Mouse (Mus musculus): Measurements from ENCODE around the gene Clip4. TPM values are rescaled to one million over a fixed set of nuclear protein-coding genes. Genes with fewer than 3 reads are reported as not detected.

Clip4 gene
- total and polyA plus RNA-seq, 3 experiments = 121 to 268 (median 220) TPM

- intact Hi-C loops (cut with DNase I) = loop anchor here (5.0 kb wide), 1 partner anchor 912 kb away; no protein-coding TSS in a partner anchor
- Histone ChIP-seq H3K4me3 (no peak overlapping the region), H3K9ac (ENCODE audit: low read depth, low read length) (no peak overlapping the region), H3K27me3 (ENCODE audit: control insufficient read depth, insufficient read depth, low read length) (peaks cover 2% of the 10 kb centered on the region; the same call in 1 of the 2 replicates), H3K36me3 (ENCODE audit: control insufficient read depth, insufficient read depth, low read length) (no peaks in the 10 kb centered on the region), H3K27ac (no peak overlapping the region), H3K4me1 (ENCODE audit: control insufficient read depth, insufficient read depth, low read length) (no peaks in the 10 kb centered on the region), H3K79me2 (replicated peaks; ENCODE audit: control insufficient read depth, insufficient read depth, low read length) (no peaks in the 10 kb centered on the region)
- DNase-seq = no peak
- TF ChIP-seq EP300 (IDR thresholded peaks at IDR 0.05; ENCODE audit: insufficient read depth, low read depth, low read length) = no peak
- no peak for TF ChIP-seq CTCF (IDR thresholded peaks at IDR 0.05)
- no peak for TF ChIP-seq POLR2A (IDR thresholded peaks at IDR 0.05; ENCODE audit: insufficient read depth, low read depth, low read length)
- WGBS = 82% methylated on average over 8 of the region's 8 CpGs
Measured at GRCm38 (mm10) chr17:71870232-71870621, 102.0 kb downstream of the Clip4 start.

DNA sequence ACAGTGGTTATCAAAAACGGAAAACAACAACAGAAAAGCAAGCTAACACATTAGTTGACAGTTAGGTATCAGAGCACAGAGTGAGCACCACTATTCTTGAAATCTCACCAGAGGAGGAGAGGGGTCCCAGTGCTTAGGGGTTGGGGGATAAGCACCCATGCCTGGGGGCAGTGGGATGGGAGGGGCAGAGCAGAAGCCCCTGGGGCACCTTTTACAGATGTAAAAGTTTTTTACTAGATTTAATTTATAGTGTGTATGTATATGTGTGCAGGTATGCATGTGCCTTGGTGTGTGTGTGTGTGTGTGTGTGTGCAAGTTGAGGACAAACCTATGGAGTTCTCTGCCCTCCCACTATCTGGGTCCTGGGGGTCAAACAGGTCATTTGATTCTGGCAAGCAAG lies 102.4 kb downstream of the Clip4 start:
- intact Hi-C loops (cut with DNase I) = loop anchor here (5.0 kb wide), 1 partner anchor 912 kb away; no protein-coding TSS in a partner anchor
- Histone ChIP-seq H3K27me3 (ENCODE audit: control insufficient read depth, insufficient read depth, low read length) (peaks cover 2% of the 10 kb centered on the region; the same call in 1 of the 2 replicates), H3K9ac (ENCODE audit: low read depth, low read length) (no peak overlapping the region), H3K36me3 (ENCODE audit: control insufficient read depth, insufficient read depth, low read length) (no peaks in the 10 kb centered on the region), H3K27ac (no peak overlapping the region), H3K4me3 (no peak overlapping the region), H3K79me2 (replicated peaks; ENCODE audit: control insufficient read depth, insufficient read depth, low read length) (no peaks in the 10 kb centered on the region), H3K4me1 (ENCODE audit: control insufficient read depth, insufficient read depth, low read length) (no peaks in the 10 kb centered on the region)
- WGBS = 75% methylated on average over 1 of the region's 1 CpGs
- no peak for TF ChIP-seq CTCF (IDR thresholded peaks at IDR 0.05)
- no peak for TF ChIP-seq EP300 (IDR thresholded peaks at IDR 0.05; ENCODE audit: insufficient read depth, low read depth, low read length)
- no peak for TF ChIP-seq POLR2A (IDR thresholded peaks at IDR 0.05; ENCODE audit: insufficient read depth, low read depth, low read length)
- DNase-seq = no peak

DNA sequence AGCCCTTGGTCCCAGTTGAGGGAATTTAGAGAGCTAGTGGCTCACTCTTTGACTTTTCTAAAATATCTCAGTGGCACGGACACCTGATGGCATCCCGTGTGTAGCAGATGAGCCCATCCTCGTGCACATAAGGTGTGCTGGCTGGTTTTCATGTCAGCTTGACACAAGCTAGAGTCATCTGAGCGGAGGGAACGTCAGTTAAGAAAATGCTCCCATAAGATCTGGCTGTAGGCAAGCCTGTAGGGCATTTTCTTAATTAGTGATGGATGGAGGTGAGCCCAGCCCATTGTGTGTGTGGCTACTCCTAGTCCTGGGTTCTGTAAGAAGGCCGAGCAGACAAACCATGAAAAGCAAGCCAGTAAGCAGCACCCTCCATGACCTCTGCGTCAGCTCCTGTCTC lies 103.7 kb downstream of the Clip4 start:
- H3K36me3 ChIP-seq (ENCODE audit: control insufficient read depth, insufficient read depth, low read length) = no peaks in the 10 kb centered on the region
- H3K4me3 ChIP-seq = no peak overlapping the region
- DNase-seq = no peak
- no peak for TF ChIP-seq POLR2A (IDR thresholded peaks at IDR 0.05; ENCODE audit: insufficient read depth, low read depth, low read length)
- no peak for TF ChIP-seq EP300 (IDR thresholded peaks at IDR 0.05; ENCODE audit: insufficient read depth, low read depth, low read length)
- TF ChIP-seq CTCF (IDR thresholded peaks at IDR 0.05) = no peak
- H3K27me3 ChIP-seq (ENCODE audit: control insufficient read depth, insufficient read depth, low read length) = peaks cover 2% of the 10 kb centered on the region; the same call in 1 of the 2 replicates
- no peaks in the 10 kb centered on the region for H3K79me2 ChIP-seq (replicated peaks; ENCODE audit: control insufficient read depth, insufficient read depth, low read length)
- 74% methylated on average over 7 of the region's 7 CpGs for WGBS
- no peaks in the 10 kb centered on the region for H3K4me1 ChIP-seq (ENCODE audit: control insufficient read depth, insufficient read depth, low read length)
- intact Hi-C loops (cut with DNase I) = loop anchor here (5.0 kb wide), 1 partner anchor 910 kb away; no protein-coding TSS in a partner anchor
- no peak overlapping the region for H3K27ac ChIP-seq
- no peak overlapping the region for H3K9ac ChIP-seq (ENCODE audit: low read depth, low read length)

DNA sequence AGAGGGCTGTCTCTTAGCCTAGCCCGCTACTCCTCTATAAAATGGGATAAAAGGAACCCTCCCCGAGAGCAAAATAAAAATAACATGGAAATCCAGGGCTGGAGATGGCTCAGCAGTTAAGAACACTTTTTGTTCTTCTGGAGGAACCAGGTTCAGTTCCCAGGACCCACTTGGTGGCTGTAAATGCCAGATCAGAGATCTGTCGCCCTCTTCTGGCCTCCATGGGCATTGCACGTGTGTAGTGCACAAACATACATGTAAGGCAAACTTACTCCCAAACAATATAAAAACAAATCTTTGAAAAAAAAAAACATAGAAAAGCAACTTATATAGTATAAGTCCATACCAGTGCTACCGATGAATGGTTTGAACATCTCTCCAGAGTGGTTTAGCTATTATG lies 104.7 kb downstream of the Clip4 start:
- no peak for DNase-seq
- Histone ChIP-seq H3K27ac (no peak overlapping the region), H3K27me3 (ENCODE audit: control insufficient read depth, insufficient read depth, low read length) (peaks cover 2% of the 10 kb centered on the region; the same call in 1 of the 2 replicates), H3K4me3 (no peak overlapping the region), H3K36me3 (ENCODE audit: control insufficient read depth, insufficient read depth, low read length) (no peaks in the 10 kb centered on the region), H3K9ac (ENCODE audit: low read depth, low read length) (no peak overlapping the region), H3K4me1 (ENCODE audit: control insufficient read depth, insufficient read depth, low read length) (no peaks in the 10 kb centered on the region), H3K79me2 (replicated peaks; ENCODE audit: control insufficient read depth, insufficient read depth, low read length) (no peaks in the 10 kb centered on the region)
- TF ChIP-seq POLR2A (IDR thresholded peaks at IDR 0.05; ENCODE audit: insufficient read depth, low read depth, low read length) (no peak), EP300 (IDR thresholded peaks at IDR 0.05; ENCODE audit: insufficient read depth, low read depth, low read length) (no peak), CTCF (IDR thresholded peaks at IDR 0.05) (peak; percentile 73)
- 65% methylated on average over 5 of the region's 5 CpGs for WGBS
- intact Hi-C loops (cut with DNase I) = loop anchor here (5.0 kb wide), 1 partner anchor 909 kb away; no protein-coding TSS in a partner anchor

DNA sequence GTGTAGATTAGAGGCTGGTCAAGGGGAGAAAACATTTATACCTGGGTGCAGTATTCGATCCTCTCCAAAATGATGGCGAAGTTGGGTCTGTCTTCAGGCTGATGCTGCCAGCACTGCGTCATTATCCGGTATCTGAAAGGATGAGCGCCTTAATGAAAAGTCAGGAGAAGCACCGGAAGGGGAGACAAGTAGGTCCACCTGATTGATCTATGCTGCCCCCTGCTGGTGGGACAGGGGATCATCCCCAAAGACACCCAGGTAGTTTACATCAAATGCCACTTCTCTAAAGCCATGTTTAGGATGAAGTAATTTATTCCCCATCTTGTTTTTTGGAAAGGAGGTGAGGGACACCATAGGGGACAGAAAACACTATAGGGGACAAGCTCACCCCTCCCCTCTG lies 105.8 kb downstream of the Clip4 start:
- no peak overlapping the region for H3K27ac ChIP-seq
- no peak overlapping the region for H3K9ac ChIP-seq (ENCODE audit: low read depth, low read length)
- no peaks in the 10 kb centered on the region for H3K36me3 ChIP-seq (ENCODE audit: control insufficient read depth, insufficient read depth, low read length)
- intact Hi-C loops (cut with DNase I) = loop anchor here (1.0 to 5.0 kb wide), 3 partner anchors 212 to 908 kb away; no protein-coding TSS in a partner anchor
- H3K79me2 ChIP-seq (replicated peaks; ENCODE audit: control insufficient read depth, insufficient read depth, low read length) = no peaks in the 10 kb centered on the region
- peak; percentile 36 to 61 for DNase-seq
- peaks cover 2% of the 10 kb centered on the region; the same call in 1 of the 2 replicates for H3K27me3 ChIP-seq (ENCODE audit: control insufficient read depth, insufficient read depth, low read length)
- no peaks in the 10 kb centered on the region for H3K4me1 ChIP-seq (ENCODE audit: control insufficient read depth, insufficient read depth, low read length)
- no peak overlapping the region for H3K4me3 ChIP-seq
- TF ChIP-seq POLR2A (IDR thresholded peaks at IDR 0.05; ENCODE audit: insufficient read depth, low read depth, low read length) (no peak), CTCF (IDR thresholded peaks at IDR 0.05) (peak; percentile 84), EP300 (IDR thresholded peaks at IDR 0.05; ENCODE audit: insufficient read depth, low read depth, low read length) (no peak)
- WGBS = 37% methylated on average over 6 of the region's 6 CpGs

GRCm38 (mm10) chr17:71874795-71875194 lies 106.5 kb downstream of the Clip4 start:
- Histone ChIP-seq H3K4me3 (no peak overlapping the region), H3K27me3 (ENCODE audit: control insufficient read depth, insufficient read depth, low read length) (peaks cover 2% of the 10 kb centered on the region; the same call in 1 of the 2 replicates), H3K79me2 (replicated peaks; ENCODE audit: control insufficient read depth, insufficient read depth, low read length) (no peaks in the 10 kb centered on the region), H3K27ac (no peak overlapping the region), H3K4me1 (ENCODE audit: control insufficient read depth, insufficient read depth, low read length) (no peaks in the 10 kb centered on the region), H3K36me3 (ENCODE audit: control insufficient read depth, insufficient read depth, low read length) (no peaks in the 10 kb centered on the region), H3K9ac (ENCODE audit: low read depth, low read length) (no peak overlapping the region)
- DNase-seq = peak in 1 of 2 experiments; percentile 11
- intact Hi-C loops (cut with DNase I) = loop anchor here (1.0 to 5.0 kb wide), 3 partner anchors 212 to 908 kb away; no protein-coding TSS in a partner anchor
- TF ChIP-seq POLR2A (IDR thresholded peaks at IDR 0.05; ENCODE audit: insufficient read depth, low read depth, low read length) = no peak
- no peak for TF ChIP-seq EP300 (IDR thresholded peaks at IDR 0.05; ENCODE audit: insufficient read depth, low read depth, low read length)
- no peak for TF ChIP-seq CTCF (IDR thresholded peaks at IDR 0.05)
- 51% methylated on average over 9 of the region's 9 CpGs for WGBS
